Mouse (Mus musculus): ENCODE measurements around the gene Kmt2b.
A peak's percentile ranks its signal among the peaks of the same experiment; 100 is the strongest.

Kmt2b gene

GRCm38 (mm10) chr7:30600651-30601050 is 12.1 kb upstream of the Kmt2b start:
- DNase-seq (ENCODE audit: low spot score) = no peak

- peak; percentile 95 for DNase-seq (ENCODE audit: low spot score)
Observed at GRCm38 (mm10) chr7:30599933-30600353, 11.4 kb upstream of the Kmt2b start.

- DNase-seq (ENCODE audit: low spot score) = peak; percentile 93
Observed at GRCm38 (mm10) chr7:30598786-30599185, 10.3 kb upstream of the Kmt2b start, which contains the start of gene Zbtb32. Gene Zbtb32, minus strand, starts transcription at chr7:30598909.

GRCm38 (mm10) chr7:30596811-30597210 is 8.3 kb upstream of the Kmt2b start:
- no peak for DNase-seq (ENCODE audit: low spot score)

DNA sequence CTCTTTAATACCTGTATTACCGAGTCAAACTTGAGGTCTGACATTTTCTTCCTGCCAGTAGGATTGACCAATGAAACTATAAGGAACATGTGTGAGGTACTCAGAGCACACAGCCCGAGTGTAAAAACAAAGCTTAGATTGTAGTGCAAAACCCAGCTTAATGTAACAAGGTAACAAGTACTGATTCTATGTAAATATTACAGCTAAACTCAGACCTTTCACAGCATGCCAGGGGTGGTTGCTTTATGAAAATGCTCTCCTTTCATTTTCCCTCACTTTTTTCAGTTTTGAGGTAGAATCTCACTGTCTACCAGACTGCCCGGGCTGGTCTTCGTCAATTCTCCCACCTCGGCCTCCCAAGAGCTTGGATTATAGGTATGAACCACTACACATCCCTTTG is 7.6 kb upstream of the Kmt2b start:
- DNase-seq (ENCODE audit: low spot score) = no peak

GRCm38 (mm10) chr7:30594510-30595024 is 6.0 kb upstream of the Kmt2b start:
- DNase-seq (ENCODE audit: low spot score) = no peak

DNA sequence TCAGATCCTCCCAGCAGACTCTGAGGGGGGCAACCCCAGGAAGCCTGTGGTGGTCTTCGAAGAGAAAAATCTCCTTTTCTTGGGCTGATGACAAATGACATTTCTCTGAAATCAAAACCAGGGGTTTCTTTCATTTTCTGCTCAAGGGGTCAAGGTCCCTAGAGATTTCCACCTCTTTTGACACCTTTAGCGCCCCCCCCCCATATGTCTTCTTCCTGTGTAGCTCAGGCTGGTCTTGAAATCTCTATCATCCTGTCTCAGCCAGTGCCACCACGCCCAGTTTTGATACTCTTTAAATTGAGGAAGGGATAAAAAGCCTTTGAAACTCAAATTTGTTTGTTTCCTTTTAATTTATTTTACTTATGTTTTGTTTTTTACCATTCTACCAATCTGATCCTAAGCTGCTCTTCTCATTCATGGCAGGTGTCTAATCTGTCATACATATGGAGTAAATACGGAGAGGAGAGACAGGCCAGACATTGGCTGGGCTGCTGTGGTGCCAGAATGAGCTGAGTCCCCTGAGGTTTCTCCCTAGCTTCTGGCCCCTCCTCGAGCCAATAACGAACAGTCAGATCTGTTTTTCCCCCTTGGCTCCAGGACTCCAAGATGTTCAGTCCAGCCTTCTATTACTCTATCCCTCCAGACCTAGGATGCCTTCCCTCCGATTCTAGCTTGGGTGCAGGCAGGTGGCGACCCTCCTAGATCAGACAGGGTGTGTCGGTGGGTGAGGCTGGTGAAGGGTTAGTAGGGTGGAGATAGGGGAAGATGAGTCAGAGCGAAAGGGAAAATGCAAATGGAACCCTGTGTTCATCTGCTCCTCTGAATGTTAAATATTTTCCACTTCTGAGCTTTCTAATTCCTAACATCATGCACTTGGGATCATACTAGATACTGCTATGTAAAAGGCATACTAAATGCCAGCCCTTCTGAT is 5.3 kb upstream of the Kmt2b start:
- DNase-seq (ENCODE audit: low spot score) = no peak

GRCm38 (mm10) chr7:30592772-30593423 is 4.4 kb upstream of the Kmt2b start:
- DNase-seq (ENCODE audit: low spot score) = no peak

- DNase-seq (ENCODE audit: low spot score) = no peak
Observed at GRCm38 (mm10) chr7:30591605-30591951, 3.1 kb upstream of the Kmt2b start.

DNA sequence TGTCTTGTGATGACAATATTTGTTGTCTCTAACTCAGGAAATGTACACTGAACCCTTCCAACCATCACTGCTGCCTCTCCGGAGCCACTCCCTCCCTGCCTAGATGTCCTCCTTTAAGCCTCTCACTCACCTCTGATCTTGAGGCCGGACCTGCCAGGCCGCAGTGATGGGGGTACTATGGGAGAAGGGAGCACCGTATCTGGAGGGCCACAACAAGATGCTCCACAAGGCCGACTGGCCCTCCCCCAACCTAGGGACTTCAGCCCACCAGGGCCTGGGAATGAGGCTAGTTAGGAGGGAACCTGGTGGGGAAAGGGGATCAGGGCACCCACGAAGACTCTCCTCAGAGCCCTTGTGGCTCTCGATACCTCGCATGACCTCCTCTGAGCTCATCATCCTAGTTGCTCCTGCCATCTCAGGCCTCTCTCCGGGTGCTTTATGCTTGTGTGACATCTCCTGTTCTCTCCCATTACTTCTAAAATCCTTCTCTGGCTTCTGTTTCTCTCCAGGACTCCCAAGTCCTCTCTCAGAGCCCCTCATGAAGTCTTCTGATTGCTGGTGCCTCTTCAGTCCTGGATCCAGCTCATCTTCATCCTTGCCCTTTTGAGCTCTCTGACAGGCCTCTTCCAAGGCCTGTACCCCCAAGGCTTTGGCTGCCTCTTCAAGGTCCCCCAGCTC is 2.5 kb upstream of the Kmt2b start:
- no peak for DNase-seq (ENCODE audit: low spot score)

- DNase-seq (ENCODE audit: low spot score) = peak; percentile 78
Observed at GRCm38 (mm10) chr7:30589435-30590301, 1.1 kb upstream of the Kmt2b start.

GRCm38 (mm10) chr7:30587842-30588667 is 471 bp downstream of the Kmt2b start:
- DNase-seq (ENCODE audit: low spot score) = peak; percentile 72

GRCm38 (mm10) chr7:30586455-30587020 is 2.0 kb downstream of the Kmt2b start:
- no peak for DNase-seq (ENCODE audit: low spot score)

- no peak for DNase-seq (ENCODE audit: low spot score)
Observed at GRCm38 (mm10) chr7:30585170-30585569, 3.4 kb downstream of the Kmt2b start.

GRCm38 (mm10) chr7:30584339-30584738 is 4.2 kb downstream of the Kmt2b start:
- no peak for DNase-seq (ENCODE audit: low spot score)

- no peak for DNase-seq (ENCODE audit: low spot score)
Observed at GRCm38 (mm10) chr7:30581547-30581946, 7.0 kb downstream of the Kmt2b start.

- no peak for DNase-seq (ENCODE audit: low spot score)
Observed at GRCm38 (mm10) chr7:30579950-30580349, 8.6 kb downstream of the Kmt2b start.

DNA sequence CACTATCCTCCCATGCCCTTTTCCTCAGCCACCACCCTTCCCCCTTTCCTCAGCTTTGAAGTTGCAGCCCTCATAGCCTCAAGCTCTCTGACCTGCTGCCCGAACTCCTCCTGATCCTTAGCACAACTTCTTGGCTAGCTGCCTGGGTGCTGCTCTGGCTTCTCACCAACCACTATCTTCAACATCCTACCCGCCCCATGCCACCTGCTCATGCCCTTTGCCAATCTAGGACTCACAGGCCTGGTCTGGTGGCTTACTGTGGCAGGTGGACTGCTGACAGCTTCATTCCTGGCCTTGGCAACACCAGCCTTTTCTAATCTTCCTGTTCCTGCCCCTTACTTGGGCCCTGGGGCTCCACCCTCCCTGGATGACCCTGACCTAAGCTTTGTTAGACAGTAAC is 15.6 kb downstream of the Kmt2b start:
- peak; percentile 66 for DNase-seq (ENCODE audit: low spot score)

DNA sequence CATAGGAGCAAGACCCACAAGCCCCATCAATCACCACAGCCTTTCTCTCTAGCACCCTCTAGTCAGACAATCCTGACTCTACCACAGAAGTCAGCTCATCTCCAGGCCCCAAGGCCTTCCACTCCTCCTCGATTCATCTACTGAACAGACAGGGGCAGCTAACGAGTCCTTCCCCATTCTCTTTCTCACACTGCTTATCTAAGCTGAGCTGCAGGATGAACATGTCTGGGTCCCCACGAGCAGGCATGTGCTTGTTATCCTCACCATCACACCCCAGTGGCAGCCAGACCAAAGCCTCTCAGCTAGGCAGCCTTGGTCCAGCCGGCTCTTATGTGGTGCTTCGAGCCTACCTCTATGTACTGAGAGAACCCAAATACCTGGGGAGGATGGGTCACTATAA is 16.1 kb downstream of the Kmt2b start:
- no peak for DNase-seq (ENCODE audit: low spot score)

DNA sequence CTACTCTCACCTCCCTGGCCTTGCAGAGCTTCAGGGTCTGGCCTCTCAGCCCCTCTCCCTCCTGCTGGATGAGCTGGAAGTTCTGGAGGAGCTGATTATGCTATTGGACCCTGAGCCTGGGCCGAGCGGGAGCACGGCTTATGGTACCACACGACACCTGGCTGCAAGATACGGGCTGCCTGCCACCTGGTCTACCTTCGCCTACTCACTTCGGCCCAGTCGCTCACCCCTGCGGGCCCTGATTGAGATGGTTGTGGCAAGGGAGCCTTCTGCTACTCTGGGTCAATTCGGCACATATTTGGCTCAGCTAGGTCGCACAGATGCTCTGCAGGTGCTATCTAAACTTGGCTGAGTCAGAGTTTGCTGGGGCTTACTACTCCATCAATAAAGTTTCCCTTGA is 21.0 kb downstream of the Kmt2b start:
- no peak for DNase-seq (ENCODE audit: low spot score)
